Mouse (Mus musculus) mouse embryonic stem cell (cell line): ENCODE data around the gene Plekhs1.
"Not testable (repeated sequence)": the region's sequence is repeated elsewhere in the genome, so short reads cannot be mapped to it uniquely, and the experiment has no call there.

Source experiments
- in situ Hi-C, 2 experiments: fragments of 300-500 bp; cut with MboI; formaldehyde crosslinking; loops; 1 replicate in 1 of 2; 3 replicates in 1 of 2; pipeline ENCODE4 v1.14.3; 2019 to 2020; ENCODE audit warnings: low sequenced_read_pairs in 2 of 2, low pct_unique_long_range_greater_than_20kb in 1 of 2, mixed read lengths in 1 of 2; ENCODE audit not compliant: unreplicated experiment in 1 of 2

Plekhs1 gene

GRCm38 (mm10) chr19:56487339-56487738, 25.9 kb downstream of the Plekhs1 start:
- in situ Hi-C loops: no loop called here

- in situ Hi-C loops: no loop called here
Measured at GRCm38 (mm10) chr19:56489601-56490000, 28.2 kb downstream of the Plekhs1 start.

- in situ Hi-C loops: not testable (repeated sequence)
Measured at GRCm38 (mm10) chr19:56494157-56494556, 32.7 kb downstream of the Plekhs1 start.

DNA sequence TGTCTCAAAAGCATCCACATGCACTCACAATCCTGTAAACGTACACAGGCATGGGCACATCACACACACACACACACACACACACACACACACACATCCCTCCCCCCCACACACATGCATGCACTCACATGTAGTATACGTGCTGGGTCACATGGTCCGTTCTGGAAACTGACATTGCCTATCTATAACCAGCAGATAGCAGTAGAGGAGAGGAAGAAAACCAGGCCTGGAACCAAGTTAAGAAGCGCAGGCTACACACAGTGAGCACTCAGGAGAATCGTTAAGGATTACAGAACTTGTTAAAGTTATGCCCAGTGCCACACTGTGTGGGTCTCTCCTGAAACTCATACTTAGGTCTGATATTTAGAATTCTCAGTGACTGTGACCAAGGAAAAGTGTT, 41.6 kb downstream of the Plekhs1 start:
- in situ Hi-C loops: not testable (repeated sequence)

DNA sequence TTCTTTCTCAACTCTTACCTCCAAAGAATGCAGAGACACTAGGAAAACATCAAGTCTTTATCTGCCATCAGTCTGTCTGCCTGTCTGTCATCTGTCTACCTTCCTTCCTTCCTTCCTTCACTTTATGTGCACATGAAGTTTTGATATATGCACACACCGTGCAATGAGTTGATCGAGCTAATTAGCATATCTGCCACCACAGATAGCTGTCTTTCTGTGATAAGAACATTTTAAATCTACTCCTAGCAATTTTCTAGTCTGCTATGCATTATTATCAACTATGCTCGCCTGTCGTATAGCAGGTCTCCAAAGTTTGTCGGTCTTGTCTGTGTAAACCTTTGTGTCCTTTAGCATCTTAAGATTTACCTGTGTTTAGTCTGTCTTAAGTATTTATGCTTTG, 42.1 kb downstream of the Plekhs1 start:
- in situ Hi-C loops: not testable (repeated sequence)

GRCm38 (mm10) chr19:56511207-56511606, 49.8 kb downstream of the Plekhs1 start:
- in situ Hi-C loops: not testable (repeated sequence)

- in situ Hi-C loops: not testable (repeated sequence)
Measured at GRCm38 (mm10) chr19:56513527-56513926, 52.1 kb downstream of the Plekhs1 start.

DNA sequence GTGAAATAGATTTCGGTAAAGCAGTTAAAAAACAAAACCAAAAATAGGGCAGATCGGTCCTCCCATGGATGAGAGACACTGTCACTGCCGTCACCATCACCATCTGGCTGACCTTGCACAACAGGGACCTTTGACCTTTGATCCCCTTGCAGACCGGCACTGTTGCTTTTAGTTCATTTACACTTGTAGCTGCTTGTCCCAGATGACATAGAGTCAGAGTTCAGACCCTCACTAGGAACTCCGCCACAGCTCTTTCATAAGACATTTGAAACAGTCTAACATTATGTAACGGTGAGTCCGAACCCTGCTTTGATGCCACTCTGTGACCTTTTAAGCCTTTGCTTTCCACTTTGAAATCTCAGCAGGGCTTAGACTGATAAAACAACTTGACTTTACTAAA, 58.0 kb downstream of the Plekhs1 start:
- in situ Hi-C loops: not testable (repeated sequence)

GRCm38 (mm10) chr19:56530529-56530928, 69.1 kb downstream of the Plekhs1 start:
- in situ Hi-C loops: not testable (repeated sequence)

DNA sequence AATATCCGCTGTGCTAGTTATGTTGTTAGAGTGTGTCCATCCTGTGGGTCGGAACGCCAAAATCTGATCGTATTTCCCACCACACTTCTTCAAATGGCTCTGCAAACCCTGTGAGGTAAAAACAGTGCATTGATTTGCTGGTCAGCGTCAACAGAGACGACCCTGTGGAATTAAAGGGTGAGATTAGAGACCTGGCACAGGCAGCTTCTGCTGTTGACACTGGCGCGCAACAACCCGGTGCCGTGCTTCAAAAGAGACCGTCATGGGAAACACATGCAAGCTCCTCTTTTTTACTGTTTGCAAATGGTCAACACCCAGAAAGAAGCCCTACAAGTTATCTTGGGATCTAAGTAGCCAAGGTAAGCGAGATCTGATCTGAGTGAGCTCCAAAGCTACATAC, 69.8 kb downstream of the Plekhs1 start:
- in situ Hi-C loops: no loop called here

GRCm38 (mm10) chr19:56533291-56534071, 72.0 kb downstream of the Plekhs1 start:
- in situ Hi-C loops: no loop called here

DNA sequence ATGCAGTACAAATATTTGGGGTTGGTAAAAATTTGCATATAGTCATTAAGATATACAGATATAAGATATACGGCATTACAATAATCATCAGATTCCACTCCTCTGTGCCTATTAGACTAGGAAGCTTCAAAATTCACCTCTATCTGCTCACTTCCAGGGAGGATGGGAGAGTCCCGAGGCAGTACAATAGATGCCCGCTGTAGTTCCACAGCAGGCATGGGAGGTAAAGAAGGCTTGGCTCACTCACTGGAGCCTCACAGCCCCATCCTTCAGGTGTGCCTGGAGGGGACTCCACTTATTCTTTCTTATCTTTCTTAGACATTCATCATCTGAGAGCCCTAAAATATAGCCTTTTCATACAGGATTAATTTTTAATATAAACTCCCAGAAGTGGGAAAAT, 72.9 kb downstream of the Plekhs1 start:
- in situ Hi-C loops: no loop called here

DNA sequence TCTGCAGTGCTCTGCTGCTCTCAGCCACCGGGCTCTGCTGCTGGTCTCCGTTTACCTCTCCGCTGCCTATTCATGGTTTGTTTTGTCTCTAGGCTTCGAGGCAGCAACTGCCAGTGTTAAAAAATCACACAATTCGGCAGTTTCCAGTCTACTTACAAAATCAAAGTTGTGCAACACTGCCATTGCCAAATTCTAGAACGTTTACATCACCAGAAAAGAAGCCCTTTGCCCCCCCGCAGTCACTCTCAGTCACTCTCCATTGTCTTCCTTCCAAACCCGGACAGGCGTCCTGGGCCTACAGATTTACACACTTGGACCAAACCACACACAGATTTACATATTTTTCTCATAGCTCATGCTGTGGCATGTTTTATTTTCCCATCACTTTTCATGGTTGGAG, 73.6 kb downstream of the Plekhs1 start:
- in situ Hi-C loops: no loop called here

- in situ Hi-C loops: no loop called here
Measured at GRCm38 (mm10) chr19:56535765-56536164, 74.3 kb downstream of the Plekhs1 start.
